Mouse (Mus musculus) kidney, adult 11 months (tissue): Measurements from ENCODE around the gene Cyb5r4.
"Not testable (repeated sequence)": the region's sequence is repeated elsewhere in the genome, so short reads cannot be mapped to it uniquely, and the experiment has no call there.

Experiments
- DNase-seq: peaks from one replicate; pipeline ENCODE4 v3.0.0; 2022

Cyb5r4 gene

GRCm38 (mm10) chr9:87021778-87022523 is at the start of gene Cyb5r4:
Gene Cyb5r4 (plus strand): TSS chr9:87022014.
- peak; percentile 94 for DNase-seq

DNA sequence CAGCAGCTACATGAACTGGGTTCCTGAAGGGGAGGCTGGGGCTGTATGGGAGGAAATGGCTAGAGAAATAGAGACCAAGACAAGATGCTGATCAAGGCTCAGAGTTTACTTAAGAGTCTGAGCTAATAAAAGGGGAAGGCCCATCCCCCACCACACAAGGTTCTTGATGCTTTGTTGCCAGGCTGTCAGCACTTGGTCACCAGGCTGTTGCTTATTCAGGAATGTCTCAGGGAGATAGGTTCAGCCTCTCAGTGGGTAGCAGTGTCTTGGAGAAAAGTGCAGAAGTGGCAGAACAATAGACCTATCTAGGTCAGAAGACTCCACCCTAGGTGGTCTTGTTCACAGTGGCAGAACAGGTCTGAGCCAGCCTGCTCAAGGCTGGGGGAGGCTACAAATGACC is 49.3 kb upstream of the Cyb5r4 start:
- DNase-seq = not testable (repeated sequence)

DNA sequence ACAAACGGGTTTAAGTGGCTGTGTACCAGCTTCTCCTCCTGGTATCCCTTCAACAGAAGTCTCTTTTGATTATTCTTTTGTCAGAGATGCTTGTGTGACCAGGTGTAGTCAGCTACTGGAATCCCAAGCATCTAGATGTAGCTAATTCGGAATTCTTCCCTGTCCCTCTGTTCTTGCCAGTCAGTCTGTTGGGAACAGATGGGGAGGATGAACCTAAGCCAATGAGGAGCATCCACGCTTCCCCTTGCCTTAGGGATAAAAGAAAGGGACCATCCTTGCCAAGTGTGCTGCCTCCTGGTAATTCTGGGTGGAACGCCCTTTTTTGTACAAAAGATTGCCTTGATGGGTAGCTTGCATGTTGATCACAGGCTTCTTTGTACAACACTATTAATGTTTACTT is 48.3 kb upstream of the Cyb5r4 start:
- no peak for DNase-seq

- DNase-seq = no peak
These were observed 44.9 kb upstream of the Cyb5r4 start for GRCm38 (mm10) chr9:86976896-86977295.

GRCm38 (mm10) chr9:86978257-86978907 is 43.4 kb upstream of the Cyb5r4 start:
- no peak for DNase-seq

GRCm38 (mm10) chr9:86980048-86980447 is 41.8 kb upstream of the Cyb5r4 start:
- no peak for DNase-seq

DNA sequence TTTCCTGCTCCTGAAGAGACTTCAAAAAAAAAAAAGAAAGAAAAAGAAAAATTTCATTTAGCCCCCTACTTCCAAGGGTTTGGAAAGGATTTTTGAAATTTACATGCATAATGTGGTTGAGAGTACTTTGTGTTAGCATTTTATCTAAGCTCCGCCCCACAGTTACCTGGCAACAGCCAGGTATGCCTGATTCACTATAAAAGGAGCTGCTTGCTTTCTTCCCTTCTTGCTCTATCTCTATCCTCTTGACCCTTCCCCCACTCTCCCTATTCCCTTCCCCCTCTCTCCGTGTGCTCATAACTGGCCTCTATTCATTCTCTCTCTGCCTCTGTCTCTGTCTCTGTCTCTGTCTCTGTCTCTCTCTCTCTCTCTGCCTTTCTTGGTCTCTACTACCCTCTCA is 40.9 kb upstream of the Cyb5r4 start:
- no peak for DNase-seq

GRCm38 (mm10) chr9:86981551-86981950 is 40.3 kb upstream of the Cyb5r4 start:
- DNase-seq = no peak

GRCm38 (mm10) chr9:86984583-86984982 is 37.2 kb upstream of the Cyb5r4 start:
- DNase-seq = no peak

DNA sequence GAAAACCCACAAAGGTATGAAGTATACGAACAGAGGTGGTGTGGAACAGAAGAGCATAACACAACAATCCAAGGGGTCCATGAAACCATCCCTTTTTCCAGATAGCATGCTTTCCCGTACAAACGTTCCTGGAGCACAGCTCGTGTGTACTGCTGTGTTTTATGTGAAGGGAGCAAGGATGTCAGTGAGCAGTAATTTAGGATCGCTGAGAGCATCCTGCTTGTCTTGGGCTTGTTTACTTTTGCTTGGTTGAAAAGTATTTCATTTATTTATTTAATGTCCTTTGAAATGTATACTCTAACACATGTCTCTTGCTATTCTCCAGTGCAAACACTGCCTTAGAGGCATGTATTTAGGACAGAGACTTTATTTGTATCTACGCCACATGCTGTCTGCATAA is 36.7 kb upstream of the Cyb5r4 start:
- no peak for DNase-seq

GRCm38 (mm10) chr9:86986703-86987296 is 35.0 kb upstream of the Cyb5r4 start:
- no peak for DNase-seq

GRCm38 (mm10) chr9:86989822-86990221 is 32.0 kb upstream of the Cyb5r4 start:
- DNase-seq = no peak

DNA sequence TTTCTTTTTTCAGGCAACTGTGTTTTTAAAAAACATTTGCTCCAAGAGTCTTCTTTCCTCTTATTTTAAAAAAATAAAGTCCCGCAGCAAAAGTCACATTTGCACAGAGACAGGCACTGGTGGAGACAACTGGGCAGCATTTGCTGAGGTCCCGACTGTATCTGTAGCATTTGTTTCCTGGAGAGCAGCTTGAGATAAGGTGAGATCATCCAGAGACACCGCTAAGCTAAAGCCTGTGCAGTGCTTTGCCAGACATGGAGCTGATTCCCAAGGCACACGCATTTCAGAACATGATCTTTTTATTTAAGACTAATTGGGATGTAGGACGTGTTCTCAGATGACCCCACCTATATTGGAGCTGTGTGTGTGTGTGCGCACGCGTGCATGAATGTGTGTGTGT is 30.1 kb upstream of the Cyb5r4 start:
- DNase-seq = no peak

GRCm38 (mm10) chr9:86997046-86997691 is 24.6 kb upstream of the Cyb5r4 start:
- no peak for DNase-seq

GRCm38 (mm10) chr9:86999956-87000582 is 21.7 kb upstream of the Cyb5r4 start:
- DNase-seq = no peak

DNA sequence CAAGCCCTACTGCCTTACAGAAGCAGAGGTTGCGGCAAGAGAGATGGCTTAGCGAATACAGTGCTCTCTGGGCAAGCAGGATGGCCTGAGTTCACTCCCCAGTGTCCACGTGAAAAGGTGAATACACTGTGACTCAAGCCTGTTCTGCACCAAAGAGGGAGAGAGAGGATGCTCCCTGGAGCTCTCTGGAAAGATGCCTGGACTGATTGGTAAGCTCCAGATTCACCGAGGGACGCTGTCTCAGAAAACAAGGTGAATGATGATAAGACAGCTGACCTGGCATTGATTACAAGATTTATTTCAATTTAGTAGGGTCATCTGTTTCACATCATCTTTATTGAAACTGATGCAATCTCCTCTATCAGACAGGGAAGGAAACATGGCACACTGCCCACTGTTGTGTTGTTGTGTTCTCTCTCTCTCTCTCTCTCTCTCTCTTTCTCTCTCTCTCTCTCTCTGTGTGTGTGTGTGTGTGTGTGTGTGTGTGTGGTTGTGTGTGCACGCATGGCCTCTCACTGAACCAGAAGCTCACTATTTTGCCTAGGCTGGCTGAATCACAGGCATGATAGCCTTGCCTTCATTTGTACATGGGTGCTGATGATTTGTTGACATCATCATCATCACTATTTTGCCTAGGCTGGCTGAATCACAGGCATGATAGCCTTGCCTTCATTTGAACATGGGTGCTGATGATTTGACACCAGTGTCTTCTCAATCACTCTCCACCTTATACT is 16.9 kb upstream of the Cyb5r4 start:
- DNase-seq = no peak

DNA sequence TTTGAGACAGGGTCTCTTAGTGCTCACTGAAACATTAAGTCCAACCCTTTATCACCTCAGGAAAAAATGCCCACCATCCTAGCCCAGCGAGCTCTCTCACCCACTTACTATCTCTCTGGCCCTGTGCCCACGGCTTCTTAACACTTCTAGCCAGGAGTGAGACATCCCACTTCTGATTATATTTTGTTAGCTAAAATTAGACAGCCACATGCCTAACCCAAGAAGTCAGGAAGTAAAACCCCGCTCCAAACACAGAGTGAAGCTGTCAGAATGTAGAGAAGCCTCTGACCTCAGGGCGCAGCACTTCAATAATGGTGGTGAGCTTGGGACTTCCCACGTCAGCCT is 16.4 kb upstream of the Cyb5r4 start:
- DNase-seq = no peak

GRCm38 (mm10) chr9:87008507-87008906 is 13.3 kb upstream of the Cyb5r4 start:
- DNase-seq = no peak

GRCm38 (mm10) chr9:87008919-87009318 is 12.9 kb upstream of the Cyb5r4 start:
- no peak for DNase-seq

- DNase-seq = no peak
These were observed 6.4 kb upstream of the Cyb5r4 start, which contains the start of gene Ripply2 for GRCm38 (mm10) chr9:87015288-87015937. Gene Ripply2 (plus strand): TSS chr9:87015537.

DNA sequence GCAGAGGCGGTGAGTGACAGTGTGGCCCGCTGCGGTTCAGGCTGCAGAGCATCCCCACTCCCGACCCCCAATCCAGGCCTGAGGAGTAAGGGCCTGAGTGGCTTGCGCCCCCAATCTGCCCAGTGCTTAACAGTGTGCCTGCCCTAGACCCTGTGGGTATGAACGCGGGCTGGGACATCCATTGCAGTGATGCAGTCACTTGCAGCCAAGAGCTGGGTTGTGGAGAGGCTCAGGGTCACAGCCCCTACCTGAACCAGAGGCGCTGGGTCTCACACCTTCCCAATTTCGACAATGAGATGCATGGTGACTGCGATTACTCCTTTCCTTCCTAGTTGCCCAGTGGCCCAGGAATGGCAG is 5.9 kb upstream of the Cyb5r4 start:
- no peak for DNase-seq

DNA sequence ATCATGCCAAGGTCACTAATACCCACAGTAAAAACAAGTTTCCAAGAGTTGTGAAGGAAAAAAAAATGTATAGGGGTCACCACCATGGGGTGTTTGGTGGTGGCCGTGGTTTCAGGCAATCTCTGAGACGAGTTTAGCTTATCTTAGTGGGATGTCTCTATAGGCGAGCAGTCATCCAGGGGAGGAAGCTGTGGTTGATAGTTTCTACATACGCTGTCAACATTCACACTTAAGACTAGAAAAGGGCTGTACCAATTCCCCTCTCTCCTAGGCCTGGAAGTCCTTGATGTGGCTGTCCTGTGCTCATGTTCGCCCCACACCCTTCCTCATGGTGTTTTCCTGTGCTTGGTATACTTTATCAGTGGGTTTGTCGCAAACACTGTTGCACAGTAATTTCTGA is 4.0 kb downstream of the Cyb5r4 start:
- DNase-seq = no peak
